Mouse (Mus musculus): ENCODE results near the gene Cc2d2b. TPM values are rescaled to one million over a fixed set of nuclear protein-coding genes. Genes with fewer than 3 reads are reported as not detected.

Cc2d2b gene
- polyA plus RNA-seq, 1 experiment: not detected

- TF ChIP-seq MYOG (IDR thresholded peaks at IDR 0.05; ENCODE audit: control insufficient read depth in 1 of 3, insufficient read depth in 1 of 3, insufficient read length in 2 of 3, low read depth in 2 of 3) (no peak), E2F4 (IDR thresholded peaks at IDR 0.05; ENCODE audit: insufficient read depth) (no peak), CEBPB (IDR thresholded peaks at IDR 0.05; ENCODE audit: insufficient read depth, poor library complexity, severe bottlenecking) (no peak), POLR2AphosphoS2 (IDR thresholded peaks at IDR 0.05; ENCODE audit: insufficient read length, low read depth) (no peak), MYOD1 (IDR thresholded peaks at IDR 0.05; ENCODE audit: control insufficient read depth in 1 of 3, insufficient read length in 2 of 3, low read depth in 2 of 3) (no peak)
- Histone ChIP-seq H3K79me2 (ENCODE audit: control insufficient read depth, insufficient read depth) (no peaks in the 10 kb centered on the region), H3K36me3 (ENCODE audit: control insufficient read depth, insufficient read depth) (no peaks in the 10 kb centered on the region), H3ac (ENCODE audit: control insufficient read depth, insufficient read length) (no peak overlapping the region), H3K27me3 (ENCODE audit: control insufficient read depth, insufficient read depth, insufficient read length) (no peaks in the 10 kb centered on the region), H3K4me3 (no peak overlapping the region), H3K4me2 (ENCODE audit: low read depth) (no peak overlapping the region)
These were observed 33.9 kb upstream of the Cc2d2b start for GRCm38 (mm10) chr19:40714700-40715099.

DNA sequence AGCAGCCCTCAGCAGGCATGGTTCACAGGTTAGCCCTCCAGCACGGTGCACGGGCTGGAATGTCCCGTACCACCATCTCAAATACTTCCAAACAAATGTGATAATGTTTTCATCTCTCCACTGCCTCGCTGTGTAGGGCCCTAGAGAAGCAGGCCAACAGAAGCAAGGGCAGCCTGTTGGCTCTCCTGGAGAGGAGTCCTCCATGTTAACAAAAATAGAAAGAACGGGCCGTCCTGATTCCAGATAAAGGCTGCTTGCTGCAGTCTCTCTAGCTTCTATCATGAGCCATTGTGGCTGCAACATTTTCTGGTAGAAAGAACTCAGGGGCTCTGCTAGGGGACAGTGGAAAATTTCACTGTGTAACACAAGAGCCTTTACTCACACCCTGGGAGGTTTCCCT lies 31.6 kb upstream of the Cc2d2b start:
- no peaks in the 10 kb centered on the region for H3K36me3 ChIP-seq (ENCODE audit: control insufficient read depth, insufficient read depth)
- H3K27me3 ChIP-seq (ENCODE audit: control insufficient read depth, insufficient read depth, insufficient read length): no peaks in the 10 kb centered on the region
- H3K79me2 ChIP-seq (ENCODE audit: control insufficient read depth, insufficient read depth): no peaks in the 10 kb centered on the region
- no peak overlapping the region for H3K4me3 ChIP-seq
- H3K4me2 ChIP-seq (ENCODE audit: low read depth): no peak overlapping the region
- TF ChIP-seq CEBPB (IDR thresholded peaks at IDR 0.05; ENCODE audit: insufficient read depth, poor library complexity, severe bottlenecking) (no peak), TCF12 (IDR thresholded peaks at IDR 0.05; ENCODE audit: insufficient read depth, poor library complexity, severe bottlenecking) (no peak), POLR2A (IDR thresholded peaks at IDR 0.05; ENCODE audit: insufficient read length, low read depth) (no peak), E2F4 (IDR thresholded peaks at IDR 0.05; ENCODE audit: insufficient read depth) (no peak), MYOG (IDR thresholded peaks at IDR 0.05; ENCODE audit: control insufficient read depth in 1 of 3, insufficient read depth in 1 of 3, insufficient read length in 2 of 3, low read depth in 2 of 3) (no peak), TCF3 (IDR thresholded peaks at IDR 0.05; ENCODE audit: insufficient read length, low read depth) (no peak), REST (IDR thresholded peaks at IDR 0.05; ENCODE audit: insufficient read depth, insufficient read length) (no peak), MYOD1 (IDR thresholded peaks at IDR 0.05; ENCODE audit: control insufficient read depth in 1 of 3, insufficient read length in 2 of 3, low read depth in 2 of 3) (no peak), USF1 (IDR thresholded peaks at IDR 0.05; ENCODE audit: low read depth) (no peak), POLR2AphosphoS2 (IDR thresholded peaks at IDR 0.05; ENCODE audit: insufficient read length, low read depth) (no peak), SRF (IDR thresholded peaks at IDR 0.05; ENCODE audit: control insufficient read depth, insufficient read length, low read depth) (no peak), MAX (IDR thresholded peaks at IDR 0.05; ENCODE audit: low read depth) (no peak)
- H3ac ChIP-seq (ENCODE audit: control insufficient read depth, insufficient read length): no peak overlapping the region

- Histone ChIP-seq H3K36me3 (ENCODE audit: control insufficient read depth, insufficient read depth) (no peaks in the 10 kb centered on the region), H3K4me3 (no peak overlapping the region), H3K79me2 (ENCODE audit: control insufficient read depth, insufficient read depth) (no peaks in the 10 kb centered on the region), H3ac (ENCODE audit: control insufficient read depth, insufficient read length) (no peak overlapping the region), H3K4me2 (ENCODE audit: low read depth) (no peak overlapping the region), H3K27me3 (ENCODE audit: control insufficient read depth, insufficient read depth, insufficient read length) (peaks cover 13% of the 10 kb centered on the region)
- TF ChIP-seq MYOD1 (IDR thresholded peaks at IDR 0.05; ENCODE audit: control insufficient read depth in 1 of 3, insufficient read length in 2 of 3, low read depth in 2 of 3) (no peak), CEBPB (IDR thresholded peaks at IDR 0.05; ENCODE audit: insufficient read depth, poor library complexity, severe bottlenecking) (no peak), MYOG (IDR thresholded peaks at IDR 0.05; ENCODE audit: control insufficient read depth in 1 of 3, insufficient read depth in 1 of 3, insufficient read length in 2 of 3, low read depth in 2 of 3) (no peak), MAX (IDR thresholded peaks at IDR 0.05; ENCODE audit: low read depth) (no peak), POLR2A (IDR thresholded peaks at IDR 0.05; ENCODE audit: insufficient read length, low read depth) (no peak), REST (IDR thresholded peaks at IDR 0.05; ENCODE audit: insufficient read depth, insufficient read length) (no peak), TCF12 (IDR thresholded peaks at IDR 0.05; ENCODE audit: insufficient read depth, poor library complexity, severe bottlenecking) (no peak), SRF (IDR thresholded peaks at IDR 0.05; ENCODE audit: control insufficient read depth, insufficient read length, low read depth) (no peak), POLR2AphosphoS2 (IDR thresholded peaks at IDR 0.05; ENCODE audit: insufficient read length, low read depth) (no peak), TCF3 (IDR thresholded peaks at IDR 0.05; ENCODE audit: insufficient read length, low read depth) (no peak), E2F4 (IDR thresholded peaks at IDR 0.05; ENCODE audit: insufficient read depth) (no peak), USF1 (IDR thresholded peaks at IDR 0.05; ENCODE audit: low read depth) (no peak)
These were observed 29.0 kb upstream of the Cc2d2b start for GRCm38 (mm10) chr19:40719439-40720105.

DNA sequence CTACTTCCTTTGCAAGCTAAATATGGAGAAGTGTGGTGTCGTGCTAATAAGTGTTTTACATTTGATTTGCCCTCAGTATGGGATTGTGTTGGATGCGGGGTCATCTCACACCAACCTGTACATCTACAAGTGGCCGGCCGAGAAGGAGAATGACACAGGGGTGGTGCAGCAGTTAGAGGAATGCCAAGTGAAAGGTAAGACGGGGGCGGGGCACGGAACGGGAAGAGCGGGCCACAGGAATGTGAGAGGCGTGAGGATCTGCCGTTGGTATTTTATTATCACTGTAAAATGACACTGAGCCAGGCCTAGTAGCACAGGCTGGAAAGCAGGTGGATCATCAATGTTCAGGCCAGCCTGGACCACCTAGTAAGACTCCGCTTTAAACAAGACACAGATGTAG lies 28.2 kb upstream of the Cc2d2b start:
- Histone ChIP-seq H3ac (ENCODE audit: control insufficient read depth, insufficient read length) (no peak overlapping the region), H3K36me3 (ENCODE audit: control insufficient read depth, insufficient read depth) (no peaks in the 10 kb centered on the region), H3K27me3 (ENCODE audit: control insufficient read depth, insufficient read depth, insufficient read length) (peaks cover 16% of the 10 kb centered on the region), H3K79me2 (ENCODE audit: control insufficient read depth, insufficient read depth) (no peaks in the 10 kb centered on the region), H3K4me2 (ENCODE audit: low read depth) (no peak overlapping the region), H3K4me3 (no peak overlapping the region)
- no peak for TF ChIP-seq SRF (IDR thresholded peaks at IDR 0.05; ENCODE audit: control insufficient read depth, insufficient read length, low read depth)
- peak in 1 of 3 experiments; percentile 21 for TF ChIP-seq MYOD1 (IDR thresholded peaks at IDR 0.05; ENCODE audit: control insufficient read depth in 1 of 3, insufficient read length in 2 of 3, low read depth in 2 of 3)
- no peak for TF ChIP-seq REST (IDR thresholded peaks at IDR 0.05; ENCODE audit: insufficient read depth, insufficient read length)
- TF ChIP-seq TCF3 (IDR thresholded peaks at IDR 0.05; ENCODE audit: insufficient read length, low read depth): no peak
- TF ChIP-seq POLR2AphosphoS2 (IDR thresholded peaks at IDR 0.05; ENCODE audit: insufficient read length, low read depth): no peak
- peak in 1 of 3 experiments; percentile 10 for TF ChIP-seq MYOG (IDR thresholded peaks at IDR 0.05; ENCODE audit: control insufficient read depth in 1 of 3, insufficient read depth in 1 of 3, insufficient read length in 2 of 3, low read depth in 2 of 3)
- no peak for TF ChIP-seq E2F4 (IDR thresholded peaks at IDR 0.05; ENCODE audit: insufficient read depth)
